Mouse (Mus musculus): Measurements from ENCODE around the gene Mbd4. TPM values are rescaled to one million over a fixed set of nuclear protein-coding genes. Genes with fewer than 3 reads are reported as not detected.

Gene Mbd4
- polyA plus RNA-seq, 1 experiment from 2014 or later: 4.1 TPM

- peak; percentile 30 for DNase-seq (ENCODE audit: low spot score)
- no peak overlapping the region for H3K4me2 ChIP-seq (replicated peaks; ENCODE audit: low read depth)
- no peak overlapping the region for H3K9ac ChIP-seq (ENCODE audit: low read length)
- peaks cover 8% of the 10 kb centered on the region; the same call in 1 of the 2 replicates for H3K36me3 ChIP-seq (ENCODE audit: control insufficient read depth, insufficient read depth, low read length)
- no peak overlapping the region for H3K4me3 ChIP-seq (ENCODE audit: low read depth, low read length)
- ATAC-seq (ENCODE audit: low FRiP score, low TSS enrichment): no peak
- WGBS: 97% methylated on average over 3 of the region's 3 CpGs
- TF ChIP-seq EP300 (optimal IDR thresholded peaks at IDR 0.05) (no peak), CTCF (IDR thresholded peaks at IDR 0.05; ENCODE audit: low read depth) (peak; percentile 70)
- H3K4me1 ChIP-seq (replicated peaks; ENCODE audit: control insufficient read depth, insufficient read depth): no peaks in the 10 kb centered on the region
- no peaks in the 10 kb centered on the region for H3K9me3 ChIP-seq (ENCODE audit: control insufficient read depth, low read length)
- H3K27ac ChIP-seq (replicated peaks): no peak overlapping the region
- no peaks in the 10 kb centered on the region for H3K27me3 ChIP-seq (ENCODE audit: control insufficient read depth, insufficient read depth, low read length)
Measured at GRCm38 (mm10) chr6:115888296-115888695, 35.1 kb upstream of the Mbd4 start.

- H3K27ac ChIP-seq (replicated peaks): no peak overlapping the region
- WGBS: 50% methylated on average over 4 of the region's 4 CpGs
- peak; percentile 64; the same call in 1 of the 2 replicates for ATAC-seq (ENCODE audit: low FRiP score, low TSS enrichment)
Measured at GRCm38 (mm10) chr6:115886894-115887293, 33.7 kb upstream of the Mbd4 start.

GRCm38 (mm10) chr6:115884018-115884417, 30.8 kb upstream of the Mbd4 start:
- H3K4me2 ChIP-seq (replicated peaks; ENCODE audit: low read depth): no peak overlapping the region
- ATAC-seq (ENCODE audit: low FRiP score, low TSS enrichment): no peak
- H3K27me3 ChIP-seq (ENCODE audit: control insufficient read depth, insufficient read depth, low read length): no peaks in the 10 kb centered on the region
- no peak overlapping the region for H3K27ac ChIP-seq (replicated peaks)
- DNase-seq (ENCODE audit: low spot score): no peak
- H3K4me3 ChIP-seq (ENCODE audit: low read depth, low read length): no peak overlapping the region
- no peaks in the 10 kb centered on the region for H3K4me1 ChIP-seq (replicated peaks; ENCODE audit: control insufficient read depth, insufficient read depth)
- TF ChIP-seq EP300 (optimal IDR thresholded peaks at IDR 0.05) (no peak), CTCF (IDR thresholded peaks at IDR 0.05; ENCODE audit: low read depth) (no peak)
- H3K9ac ChIP-seq (ENCODE audit: low read length): no peak overlapping the region
- H3K9me3 ChIP-seq (ENCODE audit: control insufficient read depth, low read length): no peaks in the 10 kb centered on the region
- H3K36me3 ChIP-seq (ENCODE audit: control insufficient read depth, insufficient read depth, low read length): peaks cover 5% of the 10 kb centered on the region; the same call in 1 of the 2 replicates

More at GRCm38 (mm10) chr6:115886894-115887293, 33.7 kb upstream of the Mbd4 start:
- Histone ChIP-seq H3K27me3 (ENCODE audit: control insufficient read depth, insufficient read depth, low read length) (no peaks in the 10 kb centered on the region), H3K36me3 (ENCODE audit: control insufficient read depth, insufficient read depth, low read length) (peaks cover 5% of the 10 kb centered on the region; the same call in 1 of the 2 replicates), H3K4me3 (ENCODE audit: low read depth, low read length) (no peak overlapping the region), H3K9ac (ENCODE audit: low read length) (no peak overlapping the region), H3K4me2 (replicated peaks; ENCODE audit: low read depth) (no peak overlapping the region), H3K9me3 (ENCODE audit: control insufficient read depth, low read length) (no peaks in the 10 kb centered on the region), H3K4me1 (replicated peaks; ENCODE audit: control insufficient read depth, insufficient read depth) (no peaks in the 10 kb centered on the region)
- no peak for DNase-seq (ENCODE audit: low spot score)
- no peak for TF ChIP-seq EP300 (optimal IDR thresholded peaks at IDR 0.05)
- no peak for TF ChIP-seq CTCF (IDR thresholded peaks at IDR 0.05; ENCODE audit: low read depth)

DNA sequence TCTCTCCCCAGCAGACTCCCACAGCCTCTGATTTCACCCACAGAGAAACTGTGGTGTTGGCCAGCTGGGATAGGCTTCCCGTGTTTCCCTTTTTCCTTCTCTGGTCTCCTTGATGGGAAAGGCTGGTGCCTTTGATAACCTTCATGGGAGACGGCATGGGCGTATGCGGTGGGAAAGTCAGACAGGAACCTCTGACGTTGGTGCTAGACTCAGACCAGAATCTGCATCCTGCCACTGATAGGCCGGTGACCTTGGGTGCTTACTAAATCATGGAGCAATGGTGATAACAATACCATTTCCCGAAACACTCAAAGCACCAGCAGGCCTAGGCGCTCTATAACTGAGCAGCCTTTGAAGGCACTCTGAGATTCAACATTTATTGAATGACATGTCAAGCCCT, 27.6 kb upstream of the Mbd4 start:
- Histone ChIP-seq H3K27ac (replicated peaks) (no peak overlapping the region), H3K4me3 (ENCODE audit: low read depth, low read length) (no peak overlapping the region), H3K4me1 (replicated peaks; ENCODE audit: control insufficient read depth, insufficient read depth) (no peaks in the 10 kb centered on the region), H3K27me3 (ENCODE audit: control insufficient read depth, insufficient read depth, low read length) (no peaks in the 10 kb centered on the region), H3K9me3 (ENCODE audit: control insufficient read depth, low read length) (no peaks in the 10 kb centered on the region), H3K4me2 (replicated peaks; ENCODE audit: low read depth) (no peak overlapping the region), H3K9ac (ENCODE audit: low read length) (no peak overlapping the region), H3K36me3 (ENCODE audit: control insufficient read depth, insufficient read depth, low read length) (no peaks in the 10 kb centered on the region)
- TF ChIP-seq CTCF (IDR thresholded peaks at IDR 0.05; ENCODE audit: low read depth) (no peak), EP300 (optimal IDR thresholded peaks at IDR 0.05) (no peak)
- 81% methylated on average over 8 of the region's 8 CpGs for whole genome bisulfite sequencing
- ATAC-seq (ENCODE audit: low FRiP score, low TSS enrichment): no peak
- no peak for DNase-seq (ENCODE audit: low spot score)

GRCm38 (mm10) chr6:115879736-115880135, 26.6 kb upstream of the Mbd4 start:
- TF ChIP-seq EP300 (optimal IDR thresholded peaks at IDR 0.05) (no peak), CTCF (IDR thresholded peaks at IDR 0.05; ENCODE audit: low read depth) (no peak)
- Histone ChIP-seq H3K4me2 (replicated peaks; ENCODE audit: low read depth) (no peak overlapping the region), H3K9ac (ENCODE audit: low read length) (no peak overlapping the region), H3K9me3 (ENCODE audit: control insufficient read depth, low read length) (no peaks in the 10 kb centered on the region), H3K27me3 (ENCODE audit: control insufficient read depth, insufficient read depth, low read length) (no peaks in the 10 kb centered on the region), H3K4me1 (replicated peaks; ENCODE audit: control insufficient read depth, insufficient read depth) (no peaks in the 10 kb centered on the region), H3K27ac (replicated peaks) (no peak overlapping the region), H3K36me3 (ENCODE audit: control insufficient read depth, insufficient read depth, low read length) (no peaks in the 10 kb centered on the region), H3K4me3 (ENCODE audit: low read depth, low read length) (no peak overlapping the region)
- ATAC-seq (ENCODE audit: low FRiP score, low TSS enrichment) (no peak), DNase-seq (ENCODE audit: low spot score) (no peak)
- WGBS: 77% methylated on average over 6 of the region's 6 CpGs

GRCm38 (mm10) chr6:115878694-115879093, 25.5 kb upstream of the Mbd4 start:
- TF ChIP-seq CTCF (IDR thresholded peaks at IDR 0.05; ENCODE audit: low read depth) (no peak), EP300 (optimal IDR thresholded peaks at IDR 0.05) (no peak)
- peak; percentile 35 for DNase-seq (ENCODE audit: low spot score)
- 53% methylated on average over 6 of the region's 6 CpGs for WGBS
- Histone ChIP-seq H3K4me3 (ENCODE audit: low read depth, low read length) (no peak overlapping the region), H3K27me3 (ENCODE audit: control insufficient read depth, insufficient read depth, low read length) (no peaks in the 10 kb centered on the region), H3K36me3 (ENCODE audit: control insufficient read depth, insufficient read depth, low read length) (no peaks in the 10 kb centered on the region), H3K4me1 (replicated peaks; ENCODE audit: control insufficient read depth, insufficient read depth) (no peaks in the 10 kb centered on the region), H3K9ac (ENCODE audit: low read length) (peak overlapping the region; percentile 3; the same call in 1 of the 2 replicates), H3K27ac (replicated peaks) (peak overlapping the region; percentile 20; the same call in 1 of the 2 replicates), H3K9me3 (ENCODE audit: control insufficient read depth, low read length) (no peaks in the 10 kb centered on the region), H3K4me2 (replicated peaks; ENCODE audit: low read depth) (no peak overlapping the region)
- ATAC-seq (ENCODE audit: low FRiP score, low TSS enrichment): no peak

Data from stomach, postnatal 0 days (tissue).